Mouse (Mus musculus) lung, embryonic 14.5 days (tissue): ENCODE measurements around the gene Cmtm5. TPM values are rescaled to one million over a fixed set of nuclear protein-coding genes. Genes with fewer than 3 reads are reported as not detected.

Experiments
- ATAC-seq: fragments of 200-750 bp; cut with Nextera tagmentation; 2 replicates; pipeline ENCODE4 v1.8.0; 2017; ENCODE audit warnings: mild to moderate bottlenecking, moderate TSS enrichment, moderate library complexity; ENCODE audit not compliant: insufficient read depth
- DNase-seq: peaks from one replicate; pipeline ENCODE4 v3.0.0-alpha.2; 2015
- H3K27ac ChIP-seq: fragments of 300-500 bp; sonication (generic); 2 replicates; pipeline ENCODE4 v1.5.1; 2014; ENCODE audit warnings: low read depth, mild to moderate bottlenecking, moderate library complexity
- H3K27me3 ChIP-seq: fragments of 300-500 bp; sonication (generic); 2 replicates; pipeline ENCODE4 v1.6.1; 2014; ENCODE audit warnings: low read length, control low read depth; ENCODE audit not compliant: insufficient read depth
- H3K36me3 ChIP-seq: fragments of 300-500 bp; sonication (generic); 2 replicates; pipeline ENCODE4 v1.6.1; 2014; ENCODE audit warnings: control low read depth; ENCODE audit not compliant: insufficient read depth
- H3K4me1 ChIP-seq: fragments of 300-500 bp; sonication (generic); 2 replicates; pipeline ENCODE4 v1.6.1; 2014; ENCODE audit warnings: antibody characterized with exemption, control low read depth; ENCODE audit not compliant: insufficient read depth
- H3K4me2 ChIP-seq: fragments of 300-500 bp; sonication (generic); 2 replicates; pipeline ENCODE4 v1.6.1; 2014; ENCODE audit warnings: mild to moderate bottlenecking
- H3K4me3 ChIP-seq: fragments of 300-500 bp; sonication (generic); 2 replicates; pipeline ENCODE4 v1.5.1; 2014; ENCODE audit warnings: low read depth, low read length
- H3K9ac ChIP-seq: fragments of 300-500 bp; sonication (generic); 2 replicates; pipeline ENCODE4 v1.6.1; 2014
- H3K9me3 ChIP-seq: fragments of 300-500 bp; sonication (generic); 2 replicates; pipeline ENCODE4 v1.6.1; 2016; ENCODE audit warnings: low read depth, low read length, control low read depth
- CTCF ChIP-seq: IDR thresholded peaks from 2 replicates; pipeline ENCODE4 v1.5.1; 2016; ENCODE audit warnings: antibody characterized with exemption, low read depth
- WGBS: fragments of 180-500 bp; shearing (Covaris S2); extraction: QIAGEN DNeasy Blood & Tissue Kit; methylation state at CpG from one replicate; pipeline ENCODE4 v1.1.7; 2014; 5-methylcytosine and 5-hydroxymethylcytosine counted together
- polyA plus RNA-seq: library from polyadenylated mRNA; unstranded; fragments of >200 nt; fragmentation: Nextera tagmentation; extraction: Ambion mirVana; gene quantifications from 2 replicates; pipeline ENCODE4 v1.2.1, GENCODE M21; 2014

The Cmtm5 gene
- polyA plus RNA-seq, 1 experiment from 2014 or later = 0.22 TPM

DNA sequence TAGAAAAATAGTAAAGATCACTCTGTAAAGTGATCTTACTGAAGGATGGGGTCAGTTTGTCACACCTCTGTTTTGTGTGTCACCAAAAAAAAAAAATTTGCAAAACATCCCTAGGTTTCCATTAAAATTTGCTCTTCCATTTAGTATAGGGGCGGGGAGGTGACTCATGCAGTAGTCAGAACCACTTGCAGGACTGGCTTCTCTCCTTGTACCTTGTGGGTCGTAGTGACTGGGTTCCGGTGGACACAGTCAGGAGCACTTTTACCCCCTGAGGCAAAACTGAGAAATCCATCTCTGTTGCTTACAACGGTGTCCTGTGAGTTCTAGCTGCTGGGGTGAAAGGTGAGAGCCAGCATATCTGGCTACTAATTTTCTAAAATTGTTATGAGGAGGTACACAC lies 32.4 kb upstream of the Cmtm5 start:
- DNase-seq (no peak), ATAC-seq (no peak)
- no peaks in the 10 kb centered on the region for H3K27me3 ChIP-seq
- H3K4me2 ChIP-seq = no peak overlapping the region
- no peaks in the 10 kb centered on the region for H3K4me1 ChIP-seq
- no peaks in the 10 kb centered on the region for H3K9me3 ChIP-seq
- H3K4me3 ChIP-seq = no peak overlapping the region
- H3K9ac ChIP-seq = no peak overlapping the region
- H3K27ac ChIP-seq = no peak overlapping the region
- H3K36me3 ChIP-seq = peaks cover 31% of the 10 kb centered on the region
- WGBS = 91% methylated on average over 4 of the region's 4 CpGs
- TF ChIP-seq CTCF = no peak

DNA sequence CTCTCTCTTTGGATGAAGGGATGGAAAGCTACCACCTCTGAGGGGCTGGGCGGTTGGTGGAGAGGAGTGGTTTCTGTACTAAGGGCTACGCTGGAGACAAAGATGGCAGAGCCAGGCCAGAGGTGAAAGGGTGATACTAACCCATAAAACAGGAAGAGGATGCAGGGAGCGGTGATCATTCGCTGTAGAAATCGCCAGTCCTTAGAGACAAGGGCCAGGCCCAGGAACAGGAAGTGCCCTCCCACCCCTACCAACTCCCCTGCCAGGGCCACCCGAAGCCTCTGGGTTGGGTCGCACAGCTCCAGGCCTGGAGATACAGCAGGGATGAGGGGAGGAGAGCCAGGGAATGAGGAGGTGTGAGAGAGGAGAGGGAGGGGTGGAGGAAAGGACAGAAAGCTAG lies 27.4 kb upstream of the Cmtm5 start:
- Histone ChIP-seq H3K27ac (no peak overlapping the region), H3K4me1 (no peaks in the 10 kb centered on the region), H3K4me2 (no peak overlapping the region), H3K27me3 (no peaks in the 10 kb centered on the region; the same call in 1 of the 2 replicates), H3K36me3 (peaks cover 35% of the 10 kb centered on the region), H3K9ac (no peak overlapping the region), H3K9me3 (no peaks in the 10 kb centered on the region), H3K4me3 (no peak overlapping the region)
- WGBS = 79% methylated on average over 7 of the region's 7 CpGs
- DNase-seq (no peak), ATAC-seq (no peak)
- no peak for TF ChIP-seq CTCF

DNA sequence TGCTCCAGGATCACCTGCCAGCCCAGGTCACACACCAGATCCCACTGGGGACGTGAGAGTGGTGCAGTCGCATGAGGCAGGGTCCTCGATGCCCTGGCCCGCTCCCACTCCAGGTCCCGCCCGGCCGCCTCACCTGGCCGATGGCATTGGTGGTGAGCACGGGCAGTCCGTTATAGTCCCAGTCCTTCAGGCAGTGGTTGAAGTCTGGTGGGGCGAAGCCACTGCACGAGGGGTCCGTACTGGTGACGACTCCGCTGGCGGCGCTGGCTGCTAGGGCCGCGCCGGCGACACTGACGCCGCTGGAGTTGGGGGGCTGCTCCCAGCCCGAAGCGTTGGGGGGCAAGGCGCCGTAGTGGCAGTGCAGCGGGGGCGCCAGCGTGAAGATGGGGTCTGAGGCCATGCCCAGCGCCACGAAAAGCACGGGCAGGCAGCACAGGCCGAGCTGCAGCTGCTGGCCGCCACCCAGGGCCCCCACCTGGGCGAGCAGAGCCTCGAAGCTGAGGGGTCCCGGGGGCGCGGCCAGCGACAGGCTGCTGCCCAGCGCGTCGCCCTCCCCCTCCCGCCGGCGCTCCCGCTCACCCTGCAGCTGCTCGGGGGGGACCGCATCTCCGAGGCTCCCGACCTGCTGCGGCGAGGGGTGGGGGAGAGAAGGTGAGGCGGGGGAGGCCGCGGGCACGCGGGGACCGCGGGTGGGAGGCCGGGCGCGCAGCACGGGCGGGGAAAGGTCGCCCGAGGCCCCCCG lies 23.8 kb upstream of the Cmtm5 start:
- peak overlapping the region; percentile 88 for H3K4me3 ChIP-seq
- WGBS = under 1% methylated on average over 58 of the region's 69 CpGs
- no peaks in the 10 kb centered on the region; the same call in 1 of the 2 replicates for H3K27me3 ChIP-seq
- peak; percentile 59 for ATAC-seq
- H3K9ac ChIP-seq = peak overlapping the region; percentile 93
- peak overlapping the region; percentile 82 for H3K27ac ChIP-seq
- no peak for TF ChIP-seq CTCF
- DNase-seq = peak; percentile 43
- H3K4me2 ChIP-seq = peak overlapping the region; percentile 99
- H3K36me3 ChIP-seq = peaks cover 37% of the 10 kb centered on the region
- no peaks in the 10 kb centered on the region for H3K9me3 ChIP-seq
- H3K4me1 ChIP-seq = no peaks in the 10 kb centered on the region

DNA sequence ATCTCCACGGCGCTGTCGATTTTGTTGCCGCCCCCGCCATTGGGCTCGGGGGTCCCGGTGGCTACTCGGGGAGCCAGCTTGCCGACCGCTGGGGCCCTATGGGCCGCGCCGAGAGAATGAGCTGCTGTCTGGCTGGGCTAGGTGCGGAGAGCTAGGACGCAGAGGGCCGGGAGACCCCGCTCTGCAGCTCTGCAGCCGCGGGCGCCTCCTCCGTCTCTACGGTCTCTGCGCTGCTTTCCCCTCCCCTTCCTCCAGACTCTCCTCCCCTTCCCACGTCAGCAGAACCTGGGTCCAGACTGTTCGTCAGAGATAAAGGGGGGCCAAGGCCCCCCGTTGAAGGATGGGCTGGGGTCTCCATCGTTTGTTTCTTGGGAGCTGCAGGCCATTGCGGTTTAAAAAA lies 23.2 kb upstream of the Cmtm5 start, which contains the start of gene Slc22a17:
Gene Slc22a17, minus strand, starts transcription at position 247 of the 400 bp plus-strand sequence.
- Histone ChIP-seq H3K4me2 (peak within 1 kb of the TSS; percentile 99), H3K9me3 (no peaks in the 10 kb centered on the region), H3K27ac (peak within 1 kb of the TSS; percentile 82), H3K4me3 (peak within 1 kb of the TSS; percentile 88), H3K4me1 (no peaks in the 10 kb centered on the region), H3K27me3 (no peaks in the 10 kb centered on the region; the same call in 1 of the 2 replicates), H3K9ac (peak within 1 kb of the TSS; percentile 93), H3K36me3 (peaks cover 34% of the 10 kb centered on the region)
- ATAC-seq (peak; percentile 93), DNase-seq (peak; percentile 91)
- no peak; the same call in 1 of the 2 replicates for TF ChIP-seq CTCF
- WGBS = under 1% methylated on average over 22 of the region's 28 CpGs

DNA sequence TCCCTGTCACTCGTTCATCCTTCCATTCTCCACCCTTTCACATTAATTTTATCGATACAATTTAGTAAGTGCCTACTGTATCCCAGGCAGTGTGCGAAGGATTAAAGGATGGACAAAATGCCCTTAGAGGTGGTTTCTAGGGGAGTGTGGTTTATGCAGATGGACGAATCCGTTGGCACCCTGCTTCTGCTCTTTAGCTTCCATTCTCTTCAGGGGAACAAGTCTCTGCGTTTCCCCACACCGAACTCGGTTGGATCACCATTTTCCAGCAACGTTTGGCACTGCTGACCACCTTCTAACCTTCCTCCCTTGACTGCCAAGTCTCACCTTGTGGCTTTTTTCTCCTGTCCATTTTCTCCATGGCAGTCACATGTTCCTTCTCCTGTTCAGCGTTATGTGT lies 22.7 kb upstream of the Cmtm5 start:
- DNase-seq (peak; percentile 24), ATAC-seq (peak; percentile 12; the same call in 1 of the 2 replicates)
- H3K4me2 ChIP-seq = peak overlapping the region; percentile 99
- no peak for TF ChIP-seq CTCF
- H3K27me3 ChIP-seq = no peaks in the 10 kb centered on the region; the same call in 1 of the 2 replicates
- H3K36me3 ChIP-seq = peaks cover 33% of the 10 kb centered on the region
- 14% methylated on average over 10 of the region's 10 CpGs for WGBS
- peak overlapping the region; percentile 82; the same call in 1 of the 2 replicates for H3K27ac ChIP-seq
- H3K9ac ChIP-seq = peak overlapping the region; percentile 93
- no peaks in the 10 kb centered on the region for H3K4me1 ChIP-seq
- H3K4me3 ChIP-seq = peak overlapping the region; percentile 88
- H3K9me3 ChIP-seq = no peaks in the 10 kb centered on the region

DNA sequence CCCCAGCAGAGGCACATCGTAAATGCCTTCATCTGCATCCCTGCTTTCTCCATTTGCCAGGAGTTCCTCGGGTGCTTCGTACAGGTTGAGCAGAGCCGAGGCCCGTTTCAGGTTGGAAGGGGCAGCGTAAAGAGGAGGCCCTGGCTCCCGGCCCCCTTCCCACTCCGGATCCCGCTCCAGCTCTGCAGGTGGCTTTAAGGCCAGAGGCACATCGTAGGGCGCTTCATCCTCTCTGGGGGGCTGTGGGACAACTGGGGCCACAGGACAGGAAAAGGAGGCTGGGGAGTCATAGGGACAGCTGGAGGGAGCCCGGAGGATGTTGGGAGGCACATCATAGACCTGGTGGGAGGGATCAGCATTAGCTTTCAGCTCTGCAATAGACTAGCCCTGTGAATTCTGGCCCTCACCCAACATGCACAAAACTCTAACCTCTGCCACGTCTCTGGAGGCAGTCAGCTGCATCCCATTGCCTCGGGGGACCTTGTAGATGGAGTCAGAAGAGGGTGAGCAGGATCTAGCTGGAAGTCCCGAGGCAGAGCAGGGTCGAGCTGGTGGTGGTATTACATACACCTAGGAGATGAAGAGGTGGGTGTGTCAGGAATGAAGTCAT lies 15.9 kb upstream of the Cmtm5 start:
- Histone ChIP-seq H3K36me3 (peaks cover 50% of the 10 kb centered on the region), H3K4me2 (no peak overlapping the region), H3K27me3 (no peaks in the 10 kb centered on the region), H3K9ac (no peak overlapping the region), H3K9me3 (no peaks in the 10 kb centered on the region), H3K4me1 (no peaks in the 10 kb centered on the region), H3K4me3 (no peak overlapping the region), H3K27ac (no peak overlapping the region)
- no peak for TF ChIP-seq CTCF
- 89% methylated on average over 16 of the region's 16 CpGs for WGBS
- ATAC-seq (no peak), DNase-seq (no peak)

DNA sequence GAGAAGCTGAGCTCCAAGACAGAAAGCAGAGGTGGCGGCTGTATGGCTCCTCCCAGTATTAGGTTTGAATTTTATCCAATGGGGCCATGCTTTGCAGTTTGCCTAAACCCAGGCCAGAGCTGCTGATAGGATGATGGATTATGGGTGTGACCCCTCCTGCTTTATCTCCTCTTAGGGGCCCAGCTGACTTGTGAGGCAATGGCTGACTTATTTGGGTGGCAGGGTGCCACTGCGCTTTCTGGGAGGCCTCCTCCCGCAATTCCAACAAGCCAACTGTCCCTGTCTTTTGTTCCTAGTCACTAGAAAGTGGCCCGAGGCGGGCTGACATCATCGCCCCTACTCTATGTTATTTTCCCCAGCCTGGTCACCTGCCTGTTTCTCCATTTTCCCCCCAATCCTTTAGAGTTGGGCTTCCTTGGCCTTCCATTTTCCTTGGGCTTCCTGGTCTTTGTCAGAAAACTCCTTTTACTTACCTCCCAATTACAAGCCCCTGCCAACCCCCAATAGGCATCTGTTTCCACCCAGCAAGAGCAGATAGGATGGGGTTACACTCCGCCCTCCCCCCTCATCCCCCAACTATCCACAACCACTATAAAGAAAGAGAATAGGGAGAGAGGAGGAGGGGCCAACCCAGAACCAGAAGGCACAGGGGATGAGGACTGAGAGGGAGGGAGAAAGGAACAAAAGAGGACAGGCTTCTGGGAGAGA lies 11.3 kb upstream of the Cmtm5 start:
- Histone ChIP-seq H3K27me3 (peaks cover 7% of the 10 kb centered on the region; the same call in 1 of the 2 replicates), H3K36me3 (peaks cover 15% of the 10 kb centered on the region), H3K4me2 (peak overlapping the region; percentile 87), H3K4me3 (peak overlapping the region; percentile 56), H3K4me1 (no peaks in the 10 kb centered on the region; the same call in 1 of the 2 replicates), H3K9me3 (no peaks in the 10 kb centered on the region), H3K9ac (peak overlapping the region; percentile 90), H3K27ac (peak overlapping the region; percentile 99)
- TF ChIP-seq CTCF = no peak
- peak; percentile 82 for DNase-seq
- peak; percentile 32 for ATAC-seq
- 18% methylated on average over 7 of the region's 7 CpGs for WGBS
